Mouse (Mus musculus) heart, embryonic 16.5 days (tissue): ENCODE data around the gene Flt3l. TPM values are rescaled to one million over a fixed set of nuclear protein-coding genes. Genes with fewer than 3 reads are reported as not detected.

Experiments
- ATAC-seq: fragments of 200-750 bp; cut with Nextera tagmentation; replicated peaks from 2 replicates; pipeline ENCODE4 v1.8.0; 2017; ENCODE audit warnings: moderate number of reproducible peaks; ENCODE audit not compliant: insufficient read depth, low FRiP score; ENCODE audit errors: extremely low read depth
- H3K27ac ChIP-seq: fragments of 300-500 bp; sonication (generic); 2 replicates; pipeline ENCODE4 v1.5.1; 2014; ENCODE audit warnings: mild to moderate bottlenecking, low read length, control low read depth, moderate library complexity
- H3K27me3 ChIP-seq: fragments of 300-500 bp; sonication (generic); 2 replicates; pipeline ENCODE4 v1.6.1; 2014; ENCODE audit warnings: low read length, mixed read lengths; ENCODE audit not compliant: control insufficient read depth, insufficient read depth
- H3K36me3 ChIP-seq: fragments of 300-500 bp; sonication (generic); 2 replicates; pipeline ENCODE4 v1.6.1; 2014; ENCODE audit not compliant: control insufficient read depth, insufficient read depth
- H3K4me1 ChIP-seq: fragments of 300-500 bp; sonication (generic); 2 replicates; pipeline ENCODE4 v1.6.1; 2014; ENCODE audit warnings: low read length, mixed read lengths; ENCODE audit not compliant: control insufficient read depth, insufficient read depth
- H3K4me2 ChIP-seq: fragments of 300-500 bp; sonication (generic); 2 replicates; pipeline ENCODE4 v1.6.1; 2014; ENCODE audit warnings: low read depth, mild to moderate bottlenecking, control low read depth, low read length
- H3K4me3 ChIP-seq: fragments of 300-500 bp; sonication (generic); 2 replicates; pipeline ENCODE4 v1.5.1; 2014; ENCODE audit warnings: mild to moderate bottlenecking, control low read depth, low read length
- H3K9ac ChIP-seq: fragments of 300-500 bp; sonication (generic); 2 replicates; pipeline ENCODE4 v1.6.1; 2014; ENCODE audit warnings: low read length, control low read depth
- H3K9me3 ChIP-seq: fragments of 300-500 bp; sonication (generic); replicated peaks from 2 replicates; pipeline ENCODE4 v1.6.1; 2016; ENCODE audit warnings: low read length; ENCODE audit not compliant: control insufficient read depth
- WGBS: fragments of 180-500 bp; shearing (Covaris S2); extraction: QIAGEN DNeasy Blood & Tissue Kit; methylation state at CpG from one replicate; pipeline ENCODE4 v1.1.7; 2014; 5-methylcytosine and 5-hydroxymethylcytosine counted together
- polyA plus RNA-seq: library from polyadenylated mRNA; unstranded; fragments of >200 nt; fragmentation: Nextera tagmentation; extraction: Ambion mirVana; gene quantifications from 2 replicates; pipeline ENCODE4 v1.2.1, GENCODE M21; 2015

Gene Flt3l
- polyA plus RNA-seq, 1 experiment from 2014 or later, result 2.8 TPM

DNA sequence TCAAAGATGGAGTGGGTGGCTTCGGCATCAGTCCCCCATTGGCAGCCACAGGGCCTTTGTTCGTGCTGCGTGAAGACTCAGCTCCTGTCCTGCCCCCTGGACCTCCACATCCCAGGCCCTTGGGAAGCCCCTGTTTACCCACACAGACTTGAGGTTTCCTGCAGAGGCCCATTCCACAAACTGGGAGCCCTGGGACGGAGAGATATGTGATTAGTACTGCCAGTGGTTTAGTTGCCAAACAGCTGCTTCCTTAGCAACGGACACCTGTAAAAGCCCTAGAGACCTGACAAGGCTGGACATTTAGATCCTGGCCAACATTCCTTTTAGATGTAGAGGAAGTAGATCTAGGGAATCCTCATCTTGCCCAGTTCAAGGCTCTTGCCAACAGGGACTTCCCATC, 5.7 kb upstream of the Flt3l start:
- no peaks in the 10 kb centered on the region for H3K27me3 ChIP-seq
- no peak overlapping the region for H3K9ac ChIP-seq
- no peaks in the 10 kb centered on the region for H3K36me3 ChIP-seq
- WGBS, result 86% methylated on average over 5 of the region's 5 CpGs
- H3K4me1 ChIP-seq, result peaks cover 7% of the 10 kb centered on the region; the same call in 1 of the 2 replicates
- H3K4me2 ChIP-seq, result no peak overlapping the region
- H3K9me3 ChIP-seq, result no peaks in the 10 kb centered on the region
- H3K4me3 ChIP-seq, result no peak overlapping the region
- no peak for ATAC-seq
- H3K27ac ChIP-seq, result peak overlapping the region; percentile 19; the same call in 1 of the 2 replicates

DNA sequence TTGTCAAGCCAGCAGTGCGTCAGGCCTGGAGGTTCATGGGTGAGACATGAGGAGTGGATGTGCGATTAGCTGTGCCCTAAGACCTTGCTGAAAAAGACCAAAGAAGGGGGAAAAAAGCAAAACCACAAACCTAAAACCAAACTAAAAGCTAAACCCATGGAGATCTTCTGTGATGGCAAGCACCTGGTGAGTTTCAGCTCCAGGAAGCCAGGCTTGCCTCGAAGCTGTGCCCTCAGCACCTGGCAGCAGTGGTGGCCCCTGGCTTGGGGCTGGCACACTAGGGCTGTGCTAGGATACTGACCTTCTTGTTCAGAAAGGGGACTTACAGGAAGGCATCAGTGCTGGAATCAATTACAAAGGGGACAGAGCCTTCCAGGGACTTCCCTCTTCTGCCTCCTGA, 5.1 kb upstream of the Flt3l start:
- peaks cover 7% of the 10 kb centered on the region; the same call in 1 of the 2 replicates for H3K4me1 ChIP-seq
- no peak overlapping the region for H3K27ac ChIP-seq
- H3K9me3 ChIP-seq, result no peaks in the 10 kb centered on the region
- no peak overlapping the region for H3K4me3 ChIP-seq
- no peaks in the 10 kb centered on the region for H3K27me3 ChIP-seq
- no peak for ATAC-seq
- H3K4me2 ChIP-seq, result no peak overlapping the region
- 81% methylated on average over 3 of the region's 3 CpGs for WGBS
- no peaks in the 10 kb centered on the region for H3K36me3 ChIP-seq
- H3K9ac ChIP-seq, result no peak overlapping the region

DNA sequence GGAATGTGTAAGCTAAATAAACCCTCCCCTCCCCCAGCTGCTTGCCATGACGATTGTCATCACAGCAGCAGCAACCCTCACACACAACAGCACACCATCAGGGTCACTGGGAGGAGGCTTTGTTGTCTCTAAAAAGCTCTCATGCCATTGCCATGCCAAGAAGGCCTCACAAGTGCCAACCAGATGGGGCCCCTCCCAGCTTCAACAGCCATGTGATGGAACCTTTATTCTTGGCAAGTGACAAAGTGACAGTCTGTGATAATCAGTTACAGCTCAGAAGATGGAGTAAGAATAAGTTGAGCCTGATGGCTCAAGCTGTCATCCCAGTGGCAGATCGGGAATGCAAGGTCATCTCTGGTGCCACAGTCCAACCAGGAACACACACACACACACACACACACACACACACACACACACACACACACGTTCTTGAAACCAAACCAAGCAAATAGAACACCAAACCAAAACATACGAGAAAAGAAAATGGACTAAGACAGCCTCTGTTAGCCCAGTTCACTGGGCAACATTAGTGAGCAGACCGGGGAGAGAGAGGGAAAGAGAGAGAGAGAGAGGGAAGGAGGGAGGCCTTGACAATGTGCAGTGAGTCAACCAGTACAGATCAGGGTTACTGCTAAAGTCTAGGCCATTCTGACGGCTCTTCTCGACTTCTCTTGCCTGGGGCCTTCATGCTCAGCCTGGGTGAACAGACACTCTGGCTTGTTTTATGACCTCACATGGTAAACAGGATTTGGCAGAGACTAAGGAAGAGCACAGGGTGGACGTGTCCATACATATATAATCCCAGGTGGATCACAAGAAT, 3.9 kb upstream of the Flt3l start:
- 64% methylated on average over 8 of the region's 8 CpGs for WGBS

DNA sequence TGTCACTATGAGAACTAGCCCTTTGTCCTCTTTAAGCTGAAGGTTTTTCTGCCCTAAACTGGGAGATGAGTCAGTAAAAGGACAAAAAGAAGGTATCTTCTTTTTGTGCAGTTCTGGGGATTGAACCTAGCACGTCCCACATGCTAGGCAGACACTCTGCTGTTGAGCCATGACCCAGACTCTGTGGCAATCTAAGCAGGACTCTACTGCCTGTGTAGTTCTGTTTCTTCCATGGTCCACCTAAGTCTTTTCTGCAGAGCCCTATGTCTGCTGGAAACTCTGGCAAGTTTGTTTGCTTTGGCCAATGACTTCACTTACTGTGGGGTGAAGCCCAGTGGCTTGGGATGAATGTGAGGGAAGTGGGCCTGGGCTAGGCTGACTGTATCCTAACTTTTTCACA, 2.2 kb upstream of the Flt3l start:
- H3K9me3 ChIP-seq, result no peaks in the 10 kb centered on the region
- no peak overlapping the region for H3K4me2 ChIP-seq
- WGBS, result 82% methylated on average over 1 of the region's 1 CpGs
- peaks cover 14% of the 10 kb centered on the region; the same call in 1 of the 2 replicates for H3K4me1 ChIP-seq
- no peak overlapping the region for H3K27ac ChIP-seq
- ATAC-seq, result no peak
- H3K4me3 ChIP-seq, result no peak overlapping the region
- H3K27me3 ChIP-seq, result no peaks in the 10 kb centered on the region
- no peak overlapping the region for H3K9ac ChIP-seq
- H3K36me3 ChIP-seq, result no peaks in the 10 kb centered on the region

More for the DNA sequence above, 3.9 kb upstream of the Flt3l start:
- no peak overlapping the region for H3K4me3 ChIP-seq
- no peak for ATAC-seq
- H3K9me3 ChIP-seq, result no peaks in the 10 kb centered on the region
- no peaks in the 10 kb centered on the region for H3K27me3 ChIP-seq
- no peaks in the 10 kb centered on the region for H3K36me3 ChIP-seq
- no peak overlapping the region for H3K27ac ChIP-seq
- no peak overlapping the region for H3K9ac ChIP-seq
- H3K4me1 ChIP-seq, result peaks cover 10% of the 10 kb centered on the region; the same call in 1 of the 2 replicates
- no peak overlapping the region for H3K4me2 ChIP-seq

GRCm38 (mm10) chr7:45137171-45138006, 1.2 kb upstream of the Flt3l start:
- Histone ChIP-seq H3K36me3 (no peaks in the 10 kb centered on the region), H3K4me3 (no peak overlapping the region), H3K27me3 (no peaks in the 10 kb centered on the region), H3K4me1 (peaks cover 14% of the 10 kb centered on the region; the same call in 1 of the 2 replicates), H3K9me3 (no peaks in the 10 kb centered on the region), H3K9ac (no peak overlapping the region), H3K4me2 (no peak overlapping the region), H3K27ac (no peak overlapping the region)
- no peak for ATAC-seq
- 61% methylated on average over 12 of the region's 12 CpGs for WGBS

GRCm38 (mm10) chr7:45135370-45135769, 862 bp downstream of the Flt3l start:
- peaks cover 14% of the 10 kb centered on the region; the same call in 1 of the 2 replicates for H3K4me1 ChIP-seq
- no peak for ATAC-seq
- H3K4me3 ChIP-seq, result peak overlapping the region; percentile 66; the same call in 1 of the 2 replicates
- WGBS, result 59% methylated on average over 3 of the region's 3 CpGs
- H3K9ac ChIP-seq, result no peak overlapping the region; the same call in none of the 2 replicates
- H3K27me3 ChIP-seq, result no peaks in the 10 kb centered on the region
- H3K27ac ChIP-seq, result no peak overlapping the region
- H3K9me3 ChIP-seq, result no peaks in the 10 kb centered on the region
- peak overlapping the region; percentile 79 for H3K4me2 ChIP-seq
- H3K36me3 ChIP-seq, result no peaks in the 10 kb centered on the region

DNA sequence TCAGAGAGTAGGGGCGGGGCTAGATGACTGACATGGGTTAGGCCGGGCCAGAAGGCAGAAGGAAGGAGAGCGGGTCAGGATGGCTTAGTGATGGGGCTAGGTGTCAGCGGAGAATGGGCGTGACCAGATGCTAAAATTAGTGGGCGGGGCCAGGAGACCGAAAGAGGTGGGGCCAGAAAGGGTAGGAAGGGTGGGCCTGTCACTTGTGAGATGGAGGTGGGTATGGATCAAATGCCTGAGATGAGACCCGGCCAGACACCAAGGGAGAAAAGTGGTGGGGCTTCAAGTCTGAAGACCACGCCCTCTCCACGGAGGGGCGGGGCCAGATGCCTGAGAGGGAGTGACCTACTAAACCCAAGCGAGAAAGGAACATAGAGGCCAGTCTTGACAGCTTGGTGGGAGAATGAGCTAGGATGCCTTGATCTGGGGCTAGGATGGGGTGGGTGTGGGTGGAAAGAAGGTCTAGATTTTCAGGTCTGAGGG, 1.6 kb downstream of the Flt3l start:
- H3K9me3 ChIP-seq, result no peaks in the 10 kb centered on the region
- no peak overlapping the region for H3K4me2 ChIP-seq
- no peaks in the 10 kb centered on the region for H3K27me3 ChIP-seq
- no peaks in the 10 kb centered on the region for H3K36me3 ChIP-seq
- H3K27ac ChIP-seq, result no peak overlapping the region
- 14% methylated on average over 12 of the region's 12 CpGs for WGBS
- no peak overlapping the region for H3K9ac ChIP-seq
- H3K4me1 ChIP-seq, result peaks cover 15% of the 10 kb centered on the region
- no peak overlapping the region for H3K4me3 ChIP-seq
- ATAC-seq, result no peak

GRCm38 (mm10) chr7:45133446-45134159, 2.6 kb downstream of the Flt3l start:
- Histone ChIP-seq H3K4me3 (no peak overlapping the region), H3K4me1 (peaks cover 18% of the 10 kb centered on the region), H3K27me3 (no peaks in the 10 kb centered on the region), H3K36me3 (no peaks in the 10 kb centered on the region), H3K27ac (no peak overlapping the region), H3K9me3 (no peaks in the 10 kb centered on the region), H3K9ac (no peak overlapping the region), H3K4me2 (no peak overlapping the region)
- WGBS, result 81% methylated on average over 8 of the region's 8 CpGs
- ATAC-seq, result no peak
